Mouse (Mus musculus): ENCODE results near the gene Nudcd2. TPM values are rescaled to one million over a fixed set of nuclear protein-coding genes. Genes with fewer than 3 reads are reported as not detected.

Gene Nudcd2
- total and polyA plus RNA-seq, 3 experiments: 89.8 to 221 (median 119) TPM

- Histone ChIP-seq H3K79me2 (replicated peaks; ENCODE audit: control insufficient read depth, extremely low read depth, insufficient read depth, poor library complexity, severe bottlenecking) (no peaks in the 10 kb centered on the region), H3K4me1 (ENCODE audit: control insufficient read depth in 1 of 2, insufficient read depth in 2 of 2) (peaks cover 8 to 34% of the 10 kb centered on the region in 2 experiments), H3K27ac (ENCODE audit: insufficient read depth, low read depth) (no peak overlapping the region), H3K9ac (ENCODE audit: insufficient read depth, low read depth) (no peak overlapping the region), H3K4me3 (replicated peaks in 1 of 3; ENCODE audit: low read depth in 2 of 3, low read length in 2 of 3, poor library complexity in 1 of 3) (no peak overlapping the region), H3K9me3 (replicated peaks; ENCODE audit: low read length) (no peaks in the 10 kb centered on the region), H3K4me2 (ENCODE audit: insufficient read depth, low read depth, poor library complexity, severe bottlenecking) (no peak overlapping the region), H3K27me3 (replicated peaks) (no peaks in the 10 kb centered on the region), H3K36me3 (replicated peaks in 1 of 2; ENCODE audit: control insufficient read depth in 1 of 2, insufficient read depth in 1 of 2, low read length in 1 of 2) (no peaks in the 10 kb centered on the region)
- in situ Hi-C loops (cut with MboI; ENCODE audit: low pct_ligation_motif_present, low pct_unique_long_range_greater_than_20kb, low sequenced_read_pairs): loop anchor here (25.0 kb wide), 1 partner anchor 152 kb away; no protein-coding TSS in a partner anchor
- no peak for DNase-seq (ENCODE audit: extremely low read depth)
- TF ChIP-seq ZMIZ1 (IDR thresholded peaks at IDR 0.05; ENCODE audit: low read depth, low read length) (no peak), HCFC1 (IDR thresholded peaks at IDR 0.05; ENCODE audit: low read depth, low read length) (no peak), EP300 (IDR thresholded peaks at IDR 0.05; ENCODE audit: low read length) (0 out of 2 replicates have a peak, but pooled peaks have one; percentile 4), BHLHE40 (IDR thresholded peaks at IDR 0.05; ENCODE audit: low read depth, low read length) (no peak)
- dilution Hi-C loops (cut with MboI; ENCODE audit: extremely low pct_ligation_motif_present, extremely low pct_unique_long_range_greater_than_20kb, low sequenced_read_pairs): no loop called here
Observed at GRCm38 (mm10) chr11:40764690-40765089, 31.2 kb downstream of the Nudcd2 start.

DNA sequence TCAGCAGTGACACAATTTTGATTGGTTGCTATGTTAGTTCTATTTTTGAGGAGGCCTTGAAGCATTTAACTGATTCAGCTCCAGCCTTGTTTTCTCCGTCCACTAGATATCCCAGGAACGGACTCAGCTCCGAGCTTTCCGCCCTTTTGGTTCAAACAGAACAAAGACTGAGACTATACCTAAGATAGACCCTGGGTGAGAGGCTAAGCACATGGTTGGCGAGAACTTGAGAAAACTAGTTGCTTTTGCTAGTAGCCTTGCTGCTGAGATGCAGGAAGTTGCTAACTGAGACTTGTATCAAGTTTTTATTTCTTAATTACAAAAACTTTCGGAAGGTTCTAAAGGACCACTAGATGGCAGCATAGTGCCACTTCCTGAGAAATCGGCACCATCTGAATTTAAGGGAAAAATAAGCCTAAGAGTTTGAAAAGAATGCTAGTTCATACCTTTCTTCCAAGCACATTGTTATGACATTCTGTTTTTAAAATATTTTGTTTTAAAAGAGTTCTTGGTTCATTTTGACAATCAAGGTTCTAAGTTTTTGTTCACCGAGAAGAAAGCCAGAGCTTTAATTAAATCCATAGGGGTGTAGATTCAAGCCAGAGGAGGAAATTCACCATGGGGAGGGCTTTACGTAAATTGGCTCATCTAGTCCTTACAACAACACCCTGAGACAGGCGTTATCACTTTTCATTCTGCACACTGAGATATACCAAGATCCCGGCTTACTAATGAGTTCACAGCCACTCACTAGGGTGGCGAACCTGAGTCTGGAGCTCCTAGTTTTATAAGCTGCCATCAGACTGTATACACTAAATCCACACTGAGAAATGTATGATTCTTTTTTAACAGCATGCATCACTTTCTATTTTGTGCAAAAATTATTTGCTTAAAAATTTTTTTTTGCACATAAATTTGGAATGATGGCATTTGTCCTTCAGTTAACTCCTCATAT, 42.1 kb downstream of the Nudcd2 start:
- no peaks in the 10 kb centered on the region for H3K27me3 ChIP-seq (replicated peaks)
- no peaks in the 10 kb centered on the region for H3K36me3 ChIP-seq (replicated peaks in 1 of 2; ENCODE audit: control insufficient read depth in 1 of 2, insufficient read depth in 1 of 2, low read length in 1 of 2)
- H3K4me3 ChIP-seq (replicated peaks in 1 of 3; ENCODE audit: low read depth in 2 of 3, low read length in 2 of 3, poor library complexity in 1 of 3): no peak overlapping the region
- in situ Hi-C loops (cut with MboI; ENCODE audit: low pct_ligation_motif_present, low pct_unique_long_range_greater_than_20kb, low sequenced_read_pairs) (no loop called here), dilution Hi-C loops (cut with MboI; ENCODE audit: extremely low pct_ligation_motif_present, extremely low pct_unique_long_range_greater_than_20kb, low sequenced_read_pairs) (no loop called here)
- H3K9ac ChIP-seq (ENCODE audit: insufficient read depth, low read depth): peak overlapping the region; percentile 26; the same call in 1 of the 2 replicates
- DNase-seq (ENCODE audit: extremely low read depth): peak; percentile 69
- TF ChIP-seq BHLHE40 (IDR thresholded peaks at IDR 0.05; ENCODE audit: low read depth, low read length): no peak
- TF ChIP-seq POLR2A (IDR thresholded peaks at IDR 0.05; ENCODE audit: low read depth, low read length): no peak
- no peak for TF ChIP-seq TBP (conservative IDR thresholded peaks at IDR 0.05; ENCODE audit: low read depth, low read length)
- peak; percentile 33 for TF ChIP-seq SMC3 (IDR thresholded peaks at IDR 0.05; ENCODE audit: low read depth, low read length)
- peak; percentile 87 for TF ChIP-seq RAD21 (IDR thresholded peaks at IDR 0.05; ENCODE audit: low read depth, low read length)
- TF ChIP-seq MYC (IDR thresholded peaks at IDR 0.05; ENCODE audit: low read depth, low read length): no peak
- TF ChIP-seq KAT2A (IDR thresholded peaks at IDR 0.05; ENCODE audit: insufficient replicate concordance, low read length): no peak
- TF ChIP-seq POLR2AphosphoS2 (IDR thresholded peaks at IDR 0.05; ENCODE audit: low read depth, low read length): no peak
- peak; percentile 67 to 81 for TF ChIP-seq CTCF (conservative IDR thresholded peaks at IDR 0.05 in 1 of 2, IDR thresholded peaks at IDR 0.05 in 1 of 2; ENCODE audit: low read depth in 2 of 2, low read length in 2 of 2)
- TF ChIP-seq ELF1 (IDR thresholded peaks at IDR 0.05; ENCODE audit: low read depth, low read length): peak; percentile 67
- no peak for TF ChIP-seq USF1 (IDR thresholded peaks at IDR 0.05; ENCODE audit: low read depth, low read length)
- TF ChIP-seq EP300 (IDR thresholded peaks at IDR 0.05; ENCODE audit: low read length): no peak
- TF ChIP-seq ZKSCAN1 (IDR thresholded peaks at IDR 0.05; ENCODE audit: borderline replicate concordance, low read depth, low read length): no peak
- no peak for TF ChIP-seq ZC3H11A (IDR thresholded peaks at IDR 0.05; ENCODE audit: low read depth, low read length)
- TF ChIP-seq MAFK (IDR thresholded peaks at IDR 0.05; ENCODE audit: insufficient replicate concordance, low read length): no peak
- peak overlapping the region; percentile 90 for H3K4me2 ChIP-seq (ENCODE audit: insufficient read depth, low read depth, poor library complexity, severe bottlenecking)
- peaks cover 0 to 9% of the 10 kb centered on the region in 2 experiments; a peak in 1 of 4 replicates for H3K4me1 ChIP-seq (ENCODE audit: control insufficient read depth in 1 of 2, insufficient read depth in 2 of 2)
- H3K79me2 ChIP-seq (replicated peaks; ENCODE audit: control insufficient read depth, extremely low read depth, insufficient read depth, poor library complexity, severe bottlenecking): no peaks in the 10 kb centered on the region
- no peaks in the 10 kb centered on the region for H3K9me3 ChIP-seq (replicated peaks; ENCODE audit: low read length)
- H3K27ac ChIP-seq (ENCODE audit: insufficient read depth, low read depth): no peak overlapping the region
